Mouse (Mus musculus) adrenal gland, postnatal 4 days (tissue): Measurements from ENCODE around the gene Timm23. TPM values are rescaled to one million over a fixed set of nuclear protein-coding genes. Genes with fewer than 3 reads are reported as not detected.
"Not testable (repeated sequence)": the region's sequence is repeated elsewhere in the genome, so short reads cannot be mapped to it uniquely, and the experiment has no call there.

Experiments
- DNase-seq, 2 experiments: peaks; one replicate each; pipeline ENCODE4 v3.0.0; 2021 to 2022; ENCODE audit warnings: low spot score in 2 of 2, mixed read lengths in 2 of 2
- total RNA-seq, 2 experiments: library from RNA; stranded (reverse); gene quantifications; 2 replicates each; pipeline ENCODE4 v1.2.3; 2021

The Timm23 gene
- total RNA-seq, 2 experiments from 2014 or later, result 108 to 118 TPM

GRCm38 (mm10) chr14:32136467-32136866 is 65.2 kb downstream of the Timm23 start:
- not testable (repeated sequence) for DNase-seq

GRCm38 (mm10) chr14:32134293-32134692 is 67.4 kb downstream of the Timm23 start:
- DNase-seq, result no peak

- DNase-seq, result no peak
Observed at GRCm38 (mm10) chr14:32131836-32132235, 69.9 kb downstream of the Timm23 start.

Other genes with a start within 250 kb of the Timm23 start
- 1 to 10 TPM; 3.1 to 4.0 TPM for gene Galnt15, start 172.9 kb downstream of the Timm23 start, total RNA-seq
- gene Oxnad1, start 116.5 kb downstream of the Timm23 start, total RNA-seq, result 10 to 100 TPM; 30.2 to 32.9 TPM
- 10 to 100 TPM; 51.9 to 54.7 TPM for gene Dph3, start 116.2 kb downstream of the Timm23 start, total RNA-seq
- not detected for gene Msmb, start 59.9 kb downstream of the Timm23 start, total RNA-seq
- gene Ncoa4, start 42.0 kb downstream of the Timm23 start, total RNA-seq, result 100 to 1,000 TPM; 157 to 162 TPM
- gene Parg, start 51 bp upstream of the Timm23 start, total RNA-seq, result 10 to 100 TPM; 70.2 to 80.9 TPM
- 10 to 100 TPM; 14.5 to 15.7 TPM for gene Ogdhl, start 120.1 kb upstream of the Timm23 start, total RNA-seq
- gene 1700024G13Rik, start 186.5 kb upstream of the Timm23 start, total RNA-seq, result not detected